Mouse (Mus musculus): ENCODE results near the gene Cyb5r3.
"Not testable (repeated sequence)": the region's sequence is repeated elsewhere in the genome, so short reads cannot be mapped to it uniquely, and the experiment has no call there.

GRCm38 (mm10) chr15:83127037-83127436, 45.4 kb downstream of the Cyb5r3 start:
- TF ChIP-seq CTCF (IDR thresholded peaks at IDR 0.05; ENCODE audit: low read depth, low read length); POLR2A (IDR thresholded peaks at IDR 0.05; ENCODE audit: borderline replicate concordance, low read depth, low read length): not testable (repeated sequence)

All from bone marrow macrophage, adult 2 months (primary cell).